Mouse (Mus musculus): ENCODE measurements around the gene Akap6.

- TF ChIP-seq CHD2 (IDR thresholded peaks at IDR 0.05; ENCODE audit: low read depth, low read length) = no peak
- TF ChIP-seq MAFK (IDR thresholded peaks at IDR 0.05; ENCODE audit: insufficient read depth, low read depth, low read length) = no peak
Observed at GRCm38 (mm10) chr12:53146460-53147050, 447.4 kb downstream of the Akap6 start.
